Mouse (Mus musculus) MEL (cell line): Measurements from ENCODE around the gene Lad1.

Experiments used
- KAT2A ChIP-seq: conservative IDR thresholded peaks from 2 replicates; pipeline ENCODE4 v1.6.1; 2012; ENCODE audit warnings: low read depth, low read length, improper control_type of control experiment, inconsistent platforms
- MAX ChIP-seq: IDR thresholded peaks from 2 replicates; pipeline ENCODE4 v1.6.1; 2011; ENCODE audit warnings: low read length, improper control_type of control experiment
- MAZ ChIP-seq: IDR thresholded peaks from 2 replicates; pipeline ENCODE4 v1.6.1; 2012; ENCODE audit warnings: low read depth, mild to moderate bottlenecking, inconsistent platforms, low read length, improper control_type of control experiment
- POLR2A ChIP-seq, 2 experiments: IDR thresholded peaks; 2 replicates each; pipeline ENCODE4 v1.6.1; 2011 to 2012; ENCODE audit warnings: low read length in 2 of 2, mild to moderate bottlenecking in 2 of 2, control low read depth in 1 of 2, improper control_type of control experiment in 1 of 2, low read depth in 1 of 2, moderate library complexity in 1 of 2; ENCODE audit not compliant: control insufficient read depth in 1 of 2, insufficient read depth in 1 of 2, poor library complexity in 1 of 2

GRCm38 (mm10) chr1:135839065-135839464 lies 20.7 kb downstream of the Lad1 start:
- TF ChIP-seq MAZ (no peak), POLR2A (IDR thresholded peaks at IDR 0.05; ENCODE audit: control insufficient read depth in 1 of 2, insufficient read depth in 1 of 2, low read depth in 1 of 2, low read length in 2 of 2, poor library complexity in 1 of 2) (no peak), KAT2A (no peak), MAX (no peak)
